Mouse (Mus musculus) heart, embryonic 15.5 days (tissue): ENCODE results near the gene March5. TPM values are rescaled to one million over a fixed set of nuclear protein-coding genes. Genes with fewer than 3 reads are reported as not detected.

Experiments used
- ATAC-seq: fragments of 200-750 bp; cut with Nextera tagmentation; replicated peaks from 2 replicates; pipeline ENCODE4 v1.8.0; 2017; ENCODE audit warnings: low read depth, moderate TSS enrichment; ENCODE audit not compliant: insufficient number of reproducible peaks, insufficient read depth, low FRiP score
- H3K27ac ChIP-seq: fragments of 300-500 bp; sonication (generic); 2 replicates; pipeline ENCODE4 v1.5.1; 2015; ENCODE audit warnings: mild to moderate bottlenecking, inconsistent platforms
- H3K27me3 ChIP-seq: fragments of 300-500 bp; sonication (generic); 2 replicates; pipeline ENCODE4 v1.6.1; 2015; ENCODE audit warnings: inconsistent platforms
- H3K36me3 ChIP-seq: fragments of 300-500 bp; sonication (generic); 2 replicates; pipeline ENCODE4 v1.6.1; 2015; ENCODE audit warnings: mild to moderate bottlenecking, inconsistent platforms
- H3K4me1 ChIP-seq: fragments of 300-500 bp; sonication (generic); replicated peaks from 2 replicates; pipeline ENCODE4 v1.6.1; 2015; ENCODE audit warnings: inconsistent platforms
- H3K4me2 ChIP-seq: fragments of 300-500 bp; sonication (generic); 2 replicates; pipeline ENCODE4 v1.6.1; 2015; ENCODE audit warnings: inconsistent platforms, mild to moderate bottlenecking, moderate library complexity
- H3K4me3 ChIP-seq: fragments of 300-500 bp; sonication (generic); 2 replicates; pipeline ENCODE4 v1.5.1; 2015; ENCODE audit warnings: mild to moderate bottlenecking, inconsistent platforms
- H3K9ac ChIP-seq: fragments of 300-500 bp; sonication (generic); 2 replicates; pipeline ENCODE4 v1.6.1; 2015; ENCODE audit warnings: mild to moderate bottlenecking, inconsistent platforms
- H3K9me3 ChIP-seq: fragments of 300-500 bp; sonication (generic); replicated peaks from 2 replicates; pipeline ENCODE4 v1.6.1; 2016; ENCODE audit warnings: inconsistent platforms
- WGBS: fragments of 180-500 bp; shearing (Covaris S2); methylation state at CpG from one replicate; pipeline ENCODE4 v1.1.7; 2015; ENCODE audit warnings: mixed read lengths; 5-methylcytosine and 5-hydroxymethylcytosine counted together
- polyA plus RNA-seq: library from polyadenylated mRNA; unstranded; fragments of >200 nt; fragmentation: Nextera tagmentation; extraction: Ambion mirVana; gene quantifications from 2 replicates; pipeline ENCODE4 v1.2.1, GENCODE M21; 2015

March5 gene
- polyA plus RNA-seq, result 78.3 and 81.8 TPM in 2 replicates

DNA sequence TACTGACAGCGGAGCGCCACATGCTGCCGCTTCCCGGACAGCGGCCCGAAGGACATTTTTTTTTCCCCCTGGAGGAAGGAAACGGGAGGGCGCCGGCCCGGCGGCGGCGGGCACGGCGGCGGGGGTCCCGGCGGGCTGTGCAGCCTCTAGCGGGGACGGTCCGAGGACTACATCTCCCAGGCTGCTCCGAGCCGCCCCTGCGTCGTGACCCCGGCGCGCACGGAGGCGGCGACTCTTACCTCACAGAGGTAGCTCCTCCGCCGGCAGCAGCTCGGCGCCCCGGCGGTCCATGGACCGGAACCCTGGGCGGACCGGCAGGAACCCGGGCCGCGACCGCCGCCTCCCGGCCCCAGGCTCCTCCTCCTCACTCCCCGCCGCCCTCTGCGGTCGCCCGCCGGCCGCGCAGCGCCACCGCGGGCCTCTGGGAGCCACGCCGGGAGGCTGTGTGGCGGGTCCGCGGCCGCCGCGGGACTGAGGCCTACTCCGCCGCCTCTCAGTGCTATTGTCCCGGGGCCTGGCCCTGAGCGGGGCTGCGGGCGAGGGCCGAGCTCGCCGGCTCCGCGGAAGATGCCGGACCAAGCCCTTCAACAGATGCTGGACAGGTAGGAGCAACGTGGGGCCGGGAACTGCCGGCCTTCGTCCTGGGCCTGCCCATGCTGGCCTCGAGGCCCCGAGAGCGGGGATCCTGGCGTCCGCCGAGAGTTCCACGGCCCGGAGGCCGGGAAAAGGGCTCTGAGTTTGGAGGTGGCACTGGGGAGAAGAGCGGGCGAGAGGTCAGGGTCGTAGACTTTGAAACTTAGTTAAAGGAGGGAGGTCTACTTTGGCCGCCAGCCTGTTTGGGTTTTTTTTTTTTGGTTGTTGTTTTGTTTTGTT, at the start of gene March5:
Gene March5, plus strand, starts transcription at position 241 of the 873 bp plus-strand sequence.
- H3K4me1 ChIP-seq, result peaks cover 20% of the 10 kb centered on the region
- no peaks in the 10 kb centered on the region for H3K9me3 ChIP-seq
- ATAC-seq, result peak; percentile 96
- H3K27me3 ChIP-seq, result no peaks in the 10 kb centered on the region
- H3K27ac ChIP-seq, result peak within 1 kb of the TSS; percentile 91
- H3K4me2 ChIP-seq, result peak within 1 kb of the TSS; percentile 91
- peak within 1 kb of the TSS; percentile 97 for H3K9ac ChIP-seq
- H3K36me3 ChIP-seq, result peaks cover 21% of the 10 kb centered on the region
- WGBS, result under 1% methylated on average over 93 of the region's 94 CpGs
- H3K4me3 ChIP-seq, result peak within 1 kb of the TSS; percentile 94

- H3K27ac ChIP-seq, result peak overlapping the region; percentile 91
- H3K9ac ChIP-seq, result peak overlapping the region; percentile 91
- 42% methylated on average over 1 of the region's 1 CpGs for WGBS
- H3K27me3 ChIP-seq, result no peaks in the 10 kb centered on the region; the same call in 1 of the 2 replicates
- H3K4me3 ChIP-seq, result peak overlapping the region; percentile 70
- no peaks in the 10 kb centered on the region for H3K9me3 ChIP-seq
- peak overlapping the region; percentile 94 for H3K4me2 ChIP-seq
- no peak for ATAC-seq
- no peaks in the 10 kb centered on the region for H3K36me3 ChIP-seq
- peaks cover 4% of the 10 kb centered on the region; the same call in 1 of the 2 replicates for H3K4me1 ChIP-seq
These were observed 35.2 kb upstream of the March5 start for GRCm38 (mm10) chr19:37172096-37172495.

GRCm38 (mm10) chr19:37172566-37173130, 34.7 kb upstream of the March5 start:
- Histone ChIP-seq H3K27me3 (no peaks in the 10 kb centered on the region; the same call in 1 of the 2 replicates), H3K36me3 (no peaks in the 10 kb centered on the region), H3K4me3 (peak overlapping the region; percentile 70), H3K4me1 (peaks cover 4% of the 10 kb centered on the region; the same call in 1 of the 2 replicates), H3K9me3 (no peaks in the 10 kb centered on the region), H3K4me2 (peak overlapping the region; percentile 94), H3K9ac (peak overlapping the region; percentile 91), H3K27ac (peak overlapping the region; percentile 91)
- WGBS, result 58% methylated on average over 11 of the region's 11 CpGs
- no peak for ATAC-seq

DNA sequence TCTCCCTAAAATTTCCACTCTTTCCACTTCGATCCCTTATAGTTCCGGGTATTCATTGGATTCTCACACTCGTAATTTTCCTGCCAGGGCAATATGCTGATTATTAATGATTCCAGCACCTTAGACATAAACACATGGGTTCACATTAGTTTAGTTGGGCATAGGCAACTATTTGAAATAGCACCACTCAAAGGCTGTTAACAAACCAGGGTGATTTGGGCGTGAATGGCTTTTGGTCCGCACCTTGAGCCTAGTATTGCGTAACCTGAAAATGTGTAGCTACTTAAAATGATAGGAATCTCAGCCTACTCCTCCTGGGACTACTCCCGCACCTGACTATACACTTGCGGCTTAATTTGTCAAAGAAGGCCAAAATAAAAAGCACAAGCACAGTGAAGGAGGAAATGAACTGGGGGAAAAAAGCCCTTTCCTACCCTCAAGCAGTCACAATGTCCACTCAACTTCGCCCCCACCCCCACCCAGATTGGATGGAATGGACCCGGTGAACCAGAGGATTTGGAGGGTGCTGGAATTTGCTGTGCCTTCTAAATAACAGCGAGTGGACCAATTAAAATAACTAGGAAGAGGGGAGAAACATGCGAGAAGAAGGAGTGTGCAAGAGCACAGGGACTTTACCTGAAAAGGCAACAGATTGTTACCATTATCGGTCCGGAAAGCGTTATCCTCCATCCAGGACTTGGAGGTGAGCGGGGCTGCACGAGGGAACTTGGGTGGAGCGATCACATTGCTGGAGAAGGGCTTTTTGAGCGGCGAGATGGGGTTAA, 33.8 kb upstream of the March5 start:
- WGBS, result 22% methylated on average over 20 of the region's 20 CpGs
- no peaks in the 10 kb centered on the region for H3K36me3 ChIP-seq
- H3K9me3 ChIP-seq, result no peaks in the 10 kb centered on the region
- peak overlapping the region; percentile 91 for H3K27ac ChIP-seq
- peak overlapping the region; percentile 70 for H3K4me3 ChIP-seq
- H3K4me2 ChIP-seq, result peak overlapping the region; percentile 94
- no peak for ATAC-seq
- H3K27me3 ChIP-seq, result no peaks in the 10 kb centered on the region; the same call in 1 of the 2 replicates
- peak overlapping the region; percentile 91 for H3K9ac ChIP-seq
- H3K4me1 ChIP-seq, result peaks cover 7% of the 10 kb centered on the region

DNA sequence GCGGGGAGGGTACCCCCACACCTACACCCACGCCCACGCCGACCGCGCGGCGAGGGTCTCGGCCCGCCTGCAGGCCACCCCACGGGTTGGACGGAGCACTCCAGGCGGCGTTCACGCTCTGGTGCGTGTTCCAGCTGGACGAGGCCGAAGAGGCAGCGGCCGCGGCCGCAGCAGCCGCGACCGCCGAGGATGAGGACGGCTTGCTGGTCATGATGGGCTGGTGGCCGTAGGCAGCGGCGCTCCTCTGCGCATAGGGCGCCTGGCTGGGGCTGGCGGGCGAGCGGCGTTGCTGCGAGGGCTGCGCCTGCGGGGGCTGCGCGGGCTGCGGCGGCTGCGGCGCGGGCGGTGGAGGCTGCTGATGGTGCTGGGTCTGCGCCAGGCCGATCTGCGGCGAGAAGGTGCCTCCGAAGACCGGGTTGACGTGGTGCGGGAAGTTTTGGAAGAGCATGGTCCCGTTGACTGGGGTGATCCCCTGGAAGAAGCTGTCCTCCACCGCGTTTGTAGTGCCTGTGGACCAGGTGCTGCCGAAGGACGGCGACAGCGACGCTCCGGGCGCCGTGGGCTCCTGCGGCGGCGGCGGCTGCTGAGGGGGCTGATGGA, 33.1 kb upstream of the March5 start:
- H3K27ac ChIP-seq, result peak overlapping the region; percentile 91

DNA sequence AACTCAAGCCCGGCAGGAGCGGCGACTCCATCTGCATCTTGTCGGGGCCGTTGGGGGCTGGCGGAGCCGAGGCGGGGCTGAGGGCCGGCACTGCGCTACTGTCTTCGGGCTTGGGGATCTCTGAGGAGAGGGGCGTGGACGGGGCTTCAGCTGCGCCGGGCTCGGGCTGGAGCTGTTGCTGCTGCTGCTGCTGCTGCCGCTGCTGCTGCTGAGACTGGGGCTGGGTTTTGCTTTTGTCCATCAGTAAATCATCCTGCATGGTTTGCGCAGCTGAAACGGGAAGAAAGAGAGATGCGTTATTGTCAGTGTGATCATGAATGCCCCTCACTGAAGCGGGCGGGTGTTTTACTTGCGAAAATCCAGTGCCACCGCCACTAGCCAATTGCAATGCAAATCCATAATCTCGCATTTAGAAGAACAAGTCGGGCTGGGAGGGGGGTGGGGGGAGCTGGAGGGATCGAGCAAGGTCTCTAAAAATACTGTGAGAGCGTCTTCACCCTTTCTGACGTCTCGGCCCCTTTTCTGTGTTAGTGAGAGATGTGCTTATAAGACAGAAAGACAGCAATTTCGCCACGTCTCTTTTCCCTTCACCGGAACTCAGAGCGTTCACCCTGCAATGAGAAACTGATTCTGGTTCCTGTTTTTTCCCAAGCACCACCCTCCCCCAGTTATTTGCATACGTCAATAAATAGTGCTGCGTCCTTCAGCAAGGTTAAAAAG, 32.5 kb upstream of the March5 start:
- Histone ChIP-seq H3K27ac (peak overlapping the region; percentile 91), H3K4me1 (peaks cover 11% of the 10 kb centered on the region), H3K9ac (peak overlapping the region; percentile 91), H3K4me3 (peak overlapping the region; percentile 70), H3K36me3 (no peaks in the 10 kb centered on the region), H3K27me3 (no peaks in the 10 kb centered on the region; the same call in 1 of the 2 replicates), H3K4me2 (peak overlapping the region; percentile 94), H3K9me3 (no peaks in the 10 kb centered on the region)
- ATAC-seq, result peak; percentile 44; the same call in 1 of the 2 replicates
- WGBS, result under 1% methylated on average over 36 of the region's 36 CpGs

More for the DNA sequence above, 33.1 kb upstream of the March5 start:
- Histone ChIP-seq H3K4me1 (peaks cover 11% of the 10 kb centered on the region), H3K4me2 (peak overlapping the region; percentile 94), H3K9ac (peak overlapping the region; percentile 91), H3K36me3 (no peaks in the 10 kb centered on the region), H3K27me3 (no peaks in the 10 kb centered on the region; the same call in 1 of the 2 replicates), H3K4me3 (peak overlapping the region; percentile 70), H3K9me3 (no peaks in the 10 kb centered on the region)
- WGBS, result under 1% methylated on average over 70 of the region's 70 CpGs
- ATAC-seq, result peak; percentile 42; the same call in 1 of the 2 replicates

DNA sequence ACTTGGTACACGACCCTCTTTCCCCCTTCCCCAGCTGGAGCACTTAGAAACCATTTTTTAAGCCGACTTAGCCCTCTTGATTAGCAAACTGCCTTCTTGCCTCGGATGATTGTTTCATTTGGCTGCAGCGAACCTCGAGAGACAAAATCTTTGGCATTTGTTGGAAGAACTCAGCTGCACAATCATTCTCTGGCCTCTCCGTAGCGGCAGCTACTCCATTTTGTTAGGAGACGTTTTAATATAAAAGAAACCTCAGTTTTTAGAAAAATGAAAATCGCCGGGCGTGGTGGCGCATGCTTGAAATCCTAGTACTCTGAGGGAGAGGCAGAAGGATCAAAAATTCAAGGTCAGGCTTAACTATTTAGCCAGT, 31.9 kb upstream of the March5 start:
- Histone ChIP-seq H3K36me3 (no peaks in the 10 kb centered on the region), H3K4me3 (peak overlapping the region; percentile 70), H3K27me3 (no peaks in the 10 kb centered on the region; the same call in 1 of the 2 replicates), H3K4me1 (peaks cover 11% of the 10 kb centered on the region), H3K9ac (peak overlapping the region; percentile 91), H3K27ac (peak overlapping the region; percentile 91), H3K9me3 (no peaks in the 10 kb centered on the region), H3K4me2 (peak overlapping the region; percentile 94)
- ATAC-seq, result no peak
- 2% methylated on average over 12 of the region's 12 CpGs for WGBS

DNA sequence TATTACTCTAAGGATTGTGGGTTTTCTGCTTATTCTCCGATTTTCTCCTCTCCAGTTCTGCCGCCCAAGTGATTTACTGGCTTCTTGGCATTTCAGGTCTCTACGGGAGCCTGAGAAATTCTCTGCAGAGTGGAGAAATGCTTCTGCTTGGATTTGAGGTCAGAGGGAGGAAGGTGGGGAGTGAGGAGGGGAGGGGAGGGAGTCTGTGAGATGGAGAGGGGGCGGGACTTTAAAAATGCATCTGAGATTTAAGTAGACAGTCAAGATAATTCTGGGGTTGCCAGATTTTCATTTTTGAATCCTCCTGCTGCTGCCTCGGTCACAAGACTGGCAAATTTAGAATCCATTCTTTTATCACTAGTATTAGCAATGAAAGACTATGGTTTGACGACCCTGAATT, 31.4 kb upstream of the March5 start:
- Histone ChIP-seq H3K4me3 (peak overlapping the region; percentile 70), H3K27ac (peak overlapping the region; percentile 91), H3K27me3 (no peaks in the 10 kb centered on the region; the same call in 1 of the 2 replicates), H3K4me2 (peak overlapping the region; percentile 94), H3K9me3 (no peaks in the 10 kb centered on the region), H3K4me1 (peaks cover 11% of the 10 kb centered on the region), H3K9ac (peak overlapping the region; percentile 91), H3K36me3 (no peaks in the 10 kb centered on the region)
- WGBS, result 10% methylated on average over 6 of the region's 6 CpGs
- ATAC-seq, result no peak

DNA sequence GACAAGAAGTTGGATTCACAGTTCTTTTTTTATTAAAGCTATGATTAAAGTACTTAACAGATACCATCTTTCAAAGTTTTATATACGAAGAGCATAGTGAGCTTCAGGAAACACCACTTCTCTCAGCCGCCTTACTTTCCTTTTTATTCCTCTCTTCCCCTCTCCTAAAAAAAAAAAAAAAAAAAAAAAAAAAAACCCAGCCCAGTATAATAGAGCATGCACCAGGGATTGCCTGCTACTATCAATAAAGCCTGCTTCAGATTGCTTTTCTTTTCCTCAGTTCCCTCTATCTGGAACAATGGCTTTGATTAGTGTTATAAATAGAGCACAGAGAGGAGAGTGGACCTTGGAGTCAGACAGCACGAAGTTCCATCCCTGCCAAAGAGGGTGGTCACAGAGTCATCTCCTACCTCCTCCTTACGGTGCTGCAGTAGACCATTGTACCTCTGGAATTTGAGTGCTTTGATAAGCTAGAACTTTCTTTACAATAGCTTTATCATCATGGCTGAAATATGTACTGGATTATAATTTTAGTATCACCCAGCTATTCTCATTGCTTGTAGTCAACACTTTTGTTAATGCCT, 30.4 kb upstream of the March5 start:
- H3K4me3 ChIP-seq, result peak overlapping the region; percentile 43
- H3K36me3 ChIP-seq, result no peaks in the 10 kb centered on the region
- WGBS, result 26% methylated on average over 4 of the region's 4 CpGs
- peaks cover 11% of the 10 kb centered on the region for H3K4me1 ChIP-seq
- H3K27ac ChIP-seq, result peak overlapping the region; percentile 87
- no peaks in the 10 kb centered on the region for H3K9me3 ChIP-seq
- no peaks in the 10 kb centered on the region; the same call in 1 of the 2 replicates for H3K27me3 ChIP-seq
- H3K4me2 ChIP-seq, result peak overlapping the region; percentile 55
- peak overlapping the region; percentile 41 for H3K9ac ChIP-seq
- no peak for ATAC-seq
